Mouse (Mus musculus): ENCODE data around the gene Anapc11. TPM values are rescaled to one million over a fixed set of nuclear protein-coding genes. Genes with fewer than 3 reads are reported as not detected.

Gene Anapc11
- total RNA-seq (2014; rRNA removed) (41.1 and 58.4 TPM in 2 replicates), polyA plus RNA-seq (2015; fragmentation: Nextera tagmentation; extraction: Ambion mirVana) (193 and 203 TPM in 2 replicates)

GRCm38 (mm10) chr11:120598283-120598989, at the start of gene Anapc11, which contains the start of gene Alyref:
Gene Anapc11, plus strand, starts transcription at chr11:120598421.
Gene Alyref, minus strand, starts transcription at chr11:120598365.
- Histone ChIP-seq H3K4me3 (ENCODE audit: low read depth, low read length) (peak within 1 kb of the TSS; percentile 99), H3K4me1 (ENCODE audit: insufficient read depth, low read length) (peaks cover 12% of the 10 kb centered on the region), H3K4me2 (ENCODE audit: low read depth, low read length, poor library complexity, severe bottlenecking) (peak within 1 kb of the TSS; percentile 84), H3K9me3 (ENCODE audit: low read length) (no peaks in the 10 kb centered on the region), H3K36me3 (ENCODE audit: insufficient read depth, low read length) (peaks cover 34% of the 10 kb centered on the region), H3K27me3 (ENCODE audit: insufficient read depth, low read length) (no peaks in the 10 kb centered on the region), H3K9ac (replicated peaks; ENCODE audit: low read length, poor library complexity, severe bottlenecking) (peak within 1 kb of the TSS; percentile 97), H3K27ac (ENCODE audit: low read depth, low read length) (peak within 1 kb of the TSS; percentile 90)
- no peak for TF ChIP-seq CTCF (IDR thresholded peaks at IDR 0.05)
- peak; percentile 97 for DNase-seq (ENCODE audit: low spot score)
- peak; percentile 96 for ATAC-seq (ENCODE audit: low FRiP score)
- WGBS = under 1% methylated on average over 74 of the region's 88 CpGs

- TF ChIP-seq CTCF (IDR thresholded peaks at IDR 0.05) = no peak
- WGBS = 22% methylated on average over 7 of the region's 7 CpGs
- Histone ChIP-seq H3K4me1 (ENCODE audit: insufficient read depth, low read length) (peaks cover 14% of the 10 kb centered on the region), H3K4me2 (ENCODE audit: low read depth, low read length, poor library complexity, severe bottlenecking) (peak overlapping the region; percentile 91), H3K36me3 (ENCODE audit: insufficient read depth, low read length) (peaks cover 12% of the 10 kb centered on the region), H3K27ac (ENCODE audit: low read depth, low read length) (peak overlapping the region; percentile 89), H3K9ac (replicated peaks; ENCODE audit: low read length, poor library complexity, severe bottlenecking) (peak overlapping the region; percentile 99), H3K9me3 (ENCODE audit: low read length) (no peaks in the 10 kb centered on the region), H3K4me3 (ENCODE audit: low read depth, low read length) (peak overlapping the region; percentile 91), H3K27me3 (ENCODE audit: insufficient read depth, low read length) (no peaks in the 10 kb centered on the region)
- DNase-seq (ENCODE audit: low spot score) (no peak), ATAC-seq (ENCODE audit: low FRiP score) (no peak)
These were observed 49.4 kb upstream of the Anapc11 start for GRCm38 (mm10) chr11:120548786-120549167.

- Histone ChIP-seq H3K4me3 (ENCODE audit: low read depth, low read length) (peak within 1 kb of the TSS; percentile 91), H3K27ac (ENCODE audit: low read depth, low read length) (peak within 1 kb of the TSS; percentile 89), H3K9me3 (ENCODE audit: low read length) (no peaks in the 10 kb centered on the region), H3K36me3 (ENCODE audit: insufficient read depth, low read length) (peaks cover 6% of the 10 kb centered on the region), H3K4me2 (ENCODE audit: low read depth, low read length, poor library complexity, severe bottlenecking) (peak within 1 kb of the TSS; percentile 91), H3K27me3 (ENCODE audit: insufficient read depth, low read length) (no peaks in the 10 kb centered on the region), H3K4me1 (ENCODE audit: insufficient read depth, low read length) (peaks cover 14% of the 10 kb centered on the region), H3K9ac (replicated peaks; ENCODE audit: low read length, poor library complexity, severe bottlenecking) (peak within 1 kb of the TSS; percentile 99)
- TF ChIP-seq CTCF (IDR thresholded peaks at IDR 0.05) = no peak
- peak; percentile 92 for DNase-seq (ENCODE audit: low spot score)
- WGBS = under 1% methylated on average over 71 of the region's 87 CpGs
- peak; percentile 91 for ATAC-seq (ENCODE audit: low FRiP score)
These were observed 48.9 kb upstream of the Anapc11 start, which contains the start of gene Mcrip1 for GRCm38 (mm10) chr11:120549168-120549945. Gene Mcrip1, minus strand, starts transcription at chr11:120549727.

GRCm38 (mm10) chr11:120549986-120550809, 48.0 kb upstream of the Anapc11 start:
- H3K4me2 ChIP-seq (ENCODE audit: low read depth, low read length, poor library complexity, severe bottlenecking) = peak overlapping the region; percentile 91
- H3K4me1 ChIP-seq (ENCODE audit: insufficient read depth, low read length) = peaks cover 14% of the 10 kb centered on the region
- no peak for DNase-seq (ENCODE audit: low spot score)
- no peaks in the 10 kb centered on the region for H3K27me3 ChIP-seq (ENCODE audit: insufficient read depth, low read length)
- no peaks in the 10 kb centered on the region for H3K9me3 ChIP-seq (ENCODE audit: low read length)
- no peak for TF ChIP-seq CTCF (IDR thresholded peaks at IDR 0.05)
- H3K9ac ChIP-seq (replicated peaks; ENCODE audit: low read length, poor library complexity, severe bottlenecking) = peak overlapping the region; percentile 99
- H3K4me3 ChIP-seq (ENCODE audit: low read depth, low read length) = peak overlapping the region; percentile 91
- H3K27ac ChIP-seq (ENCODE audit: low read depth, low read length) = peak overlapping the region; percentile 89
- no peaks in the 10 kb centered on the region for H3K36me3 ChIP-seq (ENCODE audit: insufficient read depth, low read length)
- WGBS = 76% methylated on average over 11 of the region's 11 CpGs
- ATAC-seq (ENCODE audit: low FRiP score) = peak; percentile 28; the same call in 1 of the 2 replicates

- H3K9ac ChIP-seq (replicated peaks; ENCODE audit: low read length, poor library complexity, severe bottlenecking) = peak within 1 kb of the TSS; percentile 99
- ATAC-seq (ENCODE audit: low FRiP score) = no peak
- H3K9me3 ChIP-seq (ENCODE audit: low read length) = no peaks in the 10 kb centered on the region
- H3K4me3 ChIP-seq (ENCODE audit: low read depth, low read length) = peak within 1 kb of the TSS; percentile 91
- no peaks in the 10 kb centered on the region for H3K36me3 ChIP-seq (ENCODE audit: insufficient read depth, low read length)
- peaks cover 14% of the 10 kb centered on the region for H3K4me1 ChIP-seq (ENCODE audit: insufficient read depth, low read length)
- H3K27me3 ChIP-seq (ENCODE audit: insufficient read depth, low read length) = no peaks in the 10 kb centered on the region
- no peak for TF ChIP-seq CTCF (IDR thresholded peaks at IDR 0.05)
- peak within 1 kb of the TSS; percentile 89 for H3K27ac ChIP-seq (ENCODE audit: low read depth, low read length)
- no peak for DNase-seq (ENCODE audit: low spot score)
- 95% methylated on average over 28 of the region's 28 CpGs for WGBS
- H3K4me2 ChIP-seq (ENCODE audit: low read depth, low read length, poor library complexity, severe bottlenecking) = peak within 1 kb of the TSS; percentile 91
These were observed 47.3 kb upstream of the Anapc11 start, which contains the start of gene Ppp1r27 for GRCm38 (mm10) chr11:120550810-120551440. Gene Ppp1r27, minus strand, starts transcription at chr11:120551132.
